Comparison of ENCODE assay signal across 18 mouse cellular contexts in the genomic region with DNA sequence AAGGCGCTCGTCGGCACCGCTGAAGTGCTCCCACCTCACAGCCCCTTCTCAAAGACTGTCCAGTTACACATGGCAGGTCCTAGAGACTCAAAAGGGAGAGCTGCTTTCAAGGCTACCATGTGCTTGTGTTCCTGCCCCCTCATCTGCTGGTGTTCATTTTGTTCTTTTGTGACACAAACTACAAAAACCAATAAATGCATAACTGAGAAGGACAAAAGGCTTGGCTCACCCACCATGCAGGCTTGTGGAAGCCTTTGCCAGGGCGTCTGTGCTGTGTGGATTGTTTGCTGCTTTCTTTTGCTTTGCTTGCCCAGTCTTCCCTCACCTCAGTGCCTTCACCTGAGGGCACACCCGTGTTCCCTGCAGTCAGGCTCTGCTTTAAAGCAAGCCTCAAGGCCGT. TPM values are rescaled to one million over a fixed set of nuclear protein-coding genes. Genes with fewer than 3 reads are reported as not detected.
DNase-seq lines count a peak whose midpoint lies in the region; ATAC-seq and TF ChIP-seq lines count a peak whose summit lies in the region.
"Had no signal": no experiment of that assay in that cellular context is flagged by ENCODE, and none has a peak within 500 bp of the region (broad histone marks: within the 10 kb centered on the region; RNA-seq: fewer than 3 reads in every experiment).

No protein-coding gene starts in this region.

- H3K27me3 ChIP-seq in heart, embryonic 12.5 days (replicated peaks): no peaks in the 10 kb centered on the region
- H3K27me3 ChIP-seq in heart, embryonic 11.5 days (ENCODE audit: control insufficient read depth, insufficient read depth, low read length): no peaks in the 10 kb centered on the region
- H3K27me3 ChIP-seq in E14TG2a.4 (ENCODE audit: insufficient read depth, low read length): no peaks in the 10 kb centered on the region
- H3K27me3 ChIP-seq: limb, embryonic 15.5 days had no signal

- DNase-seq in layer of hippocampus, adult 2 months (ENCODE audit: low spot score in 2 of 2): peak in 1 of 2 experiments; percentile 45
- DNase-seq in layer of hippocampus, adult 9-11 months: no peak
- no peak for DNase-seq in cerebellum, adult 8-10 months
- DNase-seq in adrenal gland, adult 2 months: no peak
- DNase-seq: cerebellum, adult 11 months; cerebellum, postnatal 25 days; forebrain, postnatal 0 days; gastrocnemius, postnatal 10 days; heart, adult 2 months; kidney, postnatal 14 days; thymus, adult 18-20 months had no signal

- no peak for TF ChIP-seq POLR2A in embryonic fibroblast, embryonic 13.5 days (IDR thresholded peaks at IDR 0.05; ENCODE audit: low read depth, low read length)

- no peak for ATAC-seq in heart, embryonic 12.5 days (ENCODE audit: insufficient number of reproducible peaks, low FRiP score)
- no peak for ATAC-seq in heart, embryonic 11.5 days (replicated peaks; ENCODE audit: insufficient number of reproducible peaks, low FRiP score, low TSS enrichment)
- ATAC-seq: forebrain, postnatal 0 days; intestine, embryonic 16.5 days had no signal

- peak overlapping the region; percentile 42; the same call in 1 of the 2 replicates for H3K9ac ChIP-seq in heart, embryonic 12.5 days
- no peak overlapping the region for H3K9ac ChIP-seq in heart, embryonic 11.5 days (ENCODE audit: low read depth, low read length)
- H3K9ac ChIP-seq: forebrain, postnatal 0 days; limb, embryonic 15.5 days had no signal

- WGBS in heart, embryonic 12.5 days: 86% methylated on average over 7 of the region's 7 CpGs
- WGBS in heart, embryonic 11.5 days (ENCODE audit: insufficient replicate concordance): 89% methylated on average over 7 of the region's 7 CpGs

- peaks cover 58% of the 10 kb centered on the region for H3K36me3 ChIP-seq in heart, embryonic 12.5 days
- H3K36me3 ChIP-seq in heart, embryonic 11.5 days (ENCODE audit: control insufficient read depth, insufficient read depth, low read length): peaks cover 29% of the 10 kb centered on the region
- H3K36me3 ChIP-seq in E14TG2a.4 (ENCODE audit: insufficient read depth, low read length): peaks cover 59% of the 10 kb centered on the region

- no peak overlapping the region for H3K4me3 ChIP-seq in heart, embryonic 12.5 days
- H3K4me3 ChIP-seq in heart, embryonic 11.5 days (ENCODE audit: low read depth, low read length): no peak overlapping the region
- H3K4me3 ChIP-seq in layer of hippocampus, adult 2 months: peak overlapping the region; percentile 54
- peak overlapping the region; percentile 63 for H3K4me3 ChIP-seq in E14TG2a.4 (replicated peaks; ENCODE audit: low read length)
- H3K4me3 ChIP-seq in embryonic fibroblast, embryonic 13.5 days (ENCODE audit: insufficient read depth, low read length): no peak overlapping the region
- H3K4me3 ChIP-seq: heart, adult 2 months; limb, embryonic 15.5 days had no signal

- no peak for TF ChIP-seq CTCF in layer of hippocampus, adult 2 months (conservative IDR thresholded peaks at IDR 0.05)
- TF ChIP-seq CTCF in E14TG2a.4 (conservative IDR thresholded peaks at IDR 0.05; ENCODE audit: low read length): no peak
- TF ChIP-seq CTCF in embryonic fibroblast, embryonic 13.5 days (IDR thresholded peaks at IDR 0.05; ENCODE audit: borderline replicate concordance, insufficient read depth, low read length): no peak

- no peaks in the 10 kb centered on the region for H3K9me3 ChIP-seq in heart, embryonic 12.5 days (replicated peaks)
- no peaks in the 10 kb centered on the region for H3K9me3 ChIP-seq in heart, embryonic 11.5 days (replicated peaks; ENCODE audit: control insufficient read depth, low read length)
- no peaks in the 10 kb centered on the region for H3K9me3 ChIP-seq in E14TG2a.4 (ENCODE audit: low read length)
- H3K9me3 ChIP-seq: G1E; limb, embryonic 15.5 days had no signal

- no peak overlapping the region for H3K4me2 ChIP-seq in heart, embryonic 12.5 days
- H3K4me2 ChIP-seq in heart, embryonic 11.5 days: no peak overlapping the region
- H3K4me2 ChIP-seq: limb, embryonic 15.5 days had no signal

- peaks cover 49% of the 10 kb centered on the region for H3K4me1 ChIP-seq in heart, embryonic 12.5 days (replicated peaks)
- peaks cover 32% of the 10 kb centered on the region for H3K4me1 ChIP-seq in heart, embryonic 11.5 days (ENCODE audit: control insufficient read depth, insufficient read depth, low read length)
- H3K4me1 ChIP-seq in E14TG2a.4 (replicated peaks; ENCODE audit: low read depth, low read length): peaks cover 46% of the 10 kb centered on the region
- peaks cover 25% of the 10 kb centered on the region for H3K4me1 ChIP-seq in embryonic fibroblast, embryonic 13.5 days (ENCODE audit: control insufficient read depth, insufficient read depth, low read length)

- peak overlapping the region; percentile 63; the same call in 1 of the 2 replicates for H3K27ac ChIP-seq in heart, embryonic 12.5 days (ENCODE audit: poor library complexity, severe bottlenecking)
- H3K27ac ChIP-seq in heart, embryonic 11.5 days (ENCODE audit: low read depth, low read length): no peak overlapping the region
- peak overlapping the region; percentile 91 for H3K27ac ChIP-seq in layer of hippocampus, adult 2 months
- peak overlapping the region; percentile 85 for H3K27ac ChIP-seq in embryonic fibroblast, embryonic 13.5 days (ENCODE audit: insufficient read depth, low read length)
- H3K27ac ChIP-seq: heart, adult 2 months; limb, embryonic 15.5 days had no signal

RNA-seq across cellular contexts. Expression of gene Nckipsd, which starts 10.7 kb away (rescaled TPM):
- 8.9 and 9.2 TPM in 2 replicates for polyA plus RNA-seq in heart, embryonic 12.5 days (2016; fragmentation: Nextera tagmentation; extraction: Ambion mirVana)
- 7.3 and 9.5 TPM in 2 replicates for polyA plus RNA-seq in heart, embryonic 11.5 days (2014; fragmentation: Nextera tagmentation; extraction: Ambion mirVana)
- 10 to 100 TPM; 68.8 to 71.3 TPM for total RNA-seq in layer of hippocampus, adult 2 months (2021)
- polyA plus RNA-seq in embryonic fibroblast, embryonic 13.5 days (2011; ENCODE audit: insufficient read length, low read depth, missing spikeins): 7.6 and 8.7 TPM in 2 replicates
- 10 to 100 TPM; 11.1 to 12.0 TPM for total RNA-seq in adrenal gland, adult 2 months (2021)
- 43.1 and 54.5 TPM in 2 replicates for polyA plus RNA-seq in adrenal gland, adult 2 months (2012; rRNA removed)

RNA-seq across cellular contexts. Expression of gene Ip6k2, which starts 13.9 kb away (rescaled TPM):
- 45.1 and 47.7 TPM in 2 replicates for polyA plus RNA-seq in heart, embryonic 12.5 days (2016; fragmentation: Nextera tagmentation; extraction: Ambion mirVana)
- 44.3 and 48.7 TPM in 2 replicates for polyA plus RNA-seq in heart, embryonic 11.5 days (2014; fragmentation: Nextera tagmentation; extraction: Ambion mirVana)
- total RNA-seq in layer of hippocampus, adult 2 months (2021): 100 to 1,000 TPM; 249 to 251 TPM
- 83.0 and 93.8 TPM in 2 replicates for polyA plus RNA-seq in embryonic fibroblast, embryonic 13.5 days (2011; ENCODE audit: insufficient read length, low read depth, missing spikeins)
- total RNA-seq in adrenal gland, adult 2 months (2021): 10 to 100 TPM; 82.9 to 85.9 TPM
- polyA plus RNA-seq in adrenal gland, adult 2 months (2012; rRNA removed): 73.4 and 92.1 TPM in 2 replicates

RNA-seq across cellular contexts. Expression of gene Celsr3, which starts 28.6 kb away (rescaled TPM):
- 0.08 and 0.09 TPM in 2 replicates for polyA plus RNA-seq in heart, embryonic 12.5 days (2016; fragmentation: Nextera tagmentation; extraction: Ambion mirVana)
- polyA plus RNA-seq in heart, embryonic 11.5 days (2014; fragmentation: Nextera tagmentation; extraction: Ambion mirVana): 0.04 and 0.10 TPM in 2 replicates
- total RNA-seq in layer of hippocampus, adult 2 months (2021): 10 to 100 TPM; 66.4 to 79.6 TPM
- 0.23 and 0.42 TPM in 2 replicates for polyA plus RNA-seq in embryonic fibroblast, embryonic 13.5 days (2011; ENCODE audit: insufficient read length, low read depth, missing spikeins)
- total RNA-seq in adrenal gland, adult 2 months (2021): 1 to 10 TPM; 2.2 to 2.3 TPM
- 4.9 and 7.2 TPM in 2 replicates for polyA plus RNA-seq in adrenal gland, adult 2 months (2012; rRNA removed)
- polyA plus RNA-seq: G1E had no signal

RNA-seq across cellular contexts. Expression of gene Slc26a6, which starts 55.6 kb away (rescaled TPM):
- 6.0 and 8.0 TPM in 2 replicates for polyA plus RNA-seq in heart, embryonic 12.5 days (2016; fragmentation: Nextera tagmentation; extraction: Ambion mirVana)
- polyA plus RNA-seq in heart, embryonic 11.5 days (2014; fragmentation: Nextera tagmentation; extraction: Ambion mirVana): 6.3 and 7.0 TPM in 2 replicates
- 10 to 100 TPM; 16.6 to 22.3 TPM for total RNA-seq in layer of hippocampus, adult 2 months (2021)
- polyA plus RNA-seq in embryonic fibroblast, embryonic 13.5 days (2011; ENCODE audit: insufficient read length, low read depth, missing spikeins): 9.7 and 10.1 TPM in 2 replicates
- 10 to 100 TPM; 10.1 to 11.7 TPM for total RNA-seq in adrenal gland, adult 2 months (2021)
- 10.1 and 11.2 TPM in 2 replicates for polyA plus RNA-seq in adrenal gland, adult 2 months (2012; rRNA removed)

Comparison
In these comparisons a context has a peak if more than half of its experiments do, and no peak if none do; other contexts are left out.
1. H3K4me3 ChIP-seq: peak in layer of hippocampus, adult 2 months (single experiment) and E14TG2a.4 (single experiment); none in heart, embryonic 12.5 days (single experiment), heart, embryonic 11.5 days (single experiment) and embryonic fibroblast, embryonic 13.5 days (single experiment).